Mouse (Mus musculus): Measurements from ENCODE around the gene Atp1a2. TPM values are rescaled to one million over a fixed set of nuclear protein-coding genes. Genes with fewer than 3 reads are reported as not detected.

The Atp1a2 gene
- total RNA-seq, 2 experiments from 2014 or later: 930 to 1,020 TPM

Other genes with a start within 250 kb of the Atp1a2 start
- not detected for gene Nhlh1, start 240.5 kb downstream of the Atp1a2 start, total RNA-seq (2021)
- 10 to 100 TPM; 67.9 to 80.5 TPM for gene Copa, start 215.5 kb downstream of the Atp1a2 start, total RNA-seq (2021)
- 10 to 100 TPM; 25.1 to 28.8 TPM for gene Ncstn, start 215.3 kb downstream of the Atp1a2 start, total RNA-seq (2021)
- 10 to 100 TPM; 73.9 to 77.5 TPM for gene Pex19, start 171.3 kb downstream of the Atp1a2 start, total RNA-seq (2021)
- 100 to 1,000 TPM; 165 to 181 TPM for gene Dcaf8, start 150.0 kb downstream of the Atp1a2 start, total RNA-seq (2021)
- gene Pea15a, start 91.3 kb downstream of the Atp1a2 start, total RNA-seq (2021): 10 to 100 TPM; 22.5 to 28.4 TPM
- 1,000 to 10,000 TPM; 4,749 to 5,131 TPM for gene Casq1, start 78.2 kb downstream of the Atp1a2 start, total RNA-seq (2021)
- gene Atp1a4, start 39.6 kb downstream of the Atp1a2 start, total RNA-seq (2021): under 1 TPM; 0.51 to 0.72 TPM
- 1 to 10 TPM; 8.4 to 9.8 TPM for gene Igsf8, start 36.4 kb downstream of the Atp1a2 start, total RNA-seq (2021)
- not detected for gene Kcnj9, start 31.3 kb upstream of the Atp1a2 start, total RNA-seq (2021)
- not detected for gene Kcnj10, start 43.1 kb upstream of the Atp1a2 start, total RNA-seq (2021)
- 1 to 10 TPM; 3.3 to 4.0 TPM for gene Pigm, start 78.5 kb upstream of the Atp1a2 start, total RNA-seq (2021)
- gene Slamf9, start 177.3 kb upstream of the Atp1a2 start, total RNA-seq (2021): under 1 TPM; 0.20 to 0.33 TPM
- gene Igsf9, start 183.7 kb upstream of the Atp1a2 start, total RNA-seq (2021): under 1 TPM; 0.36 to 0.59 TPM
- gene Tagln2, start 202.0 kb upstream of the Atp1a2 start, total RNA-seq (2021): 10 to 100 TPM; 20.4 to 23.5 TPM
- gene Cfap45, start 222.7 kb upstream of the Atp1a2 start, total RNA-seq (2021): under 1 TPM in 1 of 2 experiments, not detected in 1; 0.33 TPM